Mouse (Mus musculus): Measurements from ENCODE around the gene Elmo2. TPM values are rescaled to one million over a fixed set of nuclear protein-coding genes. Genes with fewer than 3 reads are reported as not detected.

Elmo2 gene
- polyA plus RNA-seq, 1 experiment from 2014 or later = 98.6 TPM

Other genes starting within 250 kb of the Elmo2 start
- gene 1700025C18Rik, start 235.7 kb downstream of the Elmo2 start, polyA plus RNA-seq (2015; fragmentation: Nextera tagmentation; extraction: Ambion mirVana) = not detected in 2 replicates
- 1.0 and 1.1 TPM in 2 replicates for gene Cdh22, start 91.6 kb downstream of the Elmo2 start, polyA plus RNA-seq (2015; fragmentation: Nextera tagmentation; extraction: Ambion mirVana)
- 49.0 and 50.2 TPM in 2 replicates for gene Slc35c2, start 38.6 kb downstream of the Elmo2 start, polyA plus RNA-seq (2015; fragmentation: Nextera tagmentation; extraction: Ambion mirVana)
- gene Zfp663, start 42.2 kb upstream of the Elmo2 start, polyA plus RNA-seq (2015; fragmentation: Nextera tagmentation; extraction: Ambion mirVana) = 1.1 and 2.2 TPM in 2 replicates
- 9.5 and 9.7 TPM in 2 replicates for gene Zfp334, start 61.8 kb upstream of the Elmo2 start, polyA plus RNA-seq (2015; fragmentation: Nextera tagmentation; extraction: Ambion mirVana)
- gene Ocstamp, start 73.9 kb upstream of the Elmo2 start, polyA plus RNA-seq (2015; fragmentation: Nextera tagmentation; extraction: Ambion mirVana) = 0.21 TPM in 1 of 2 replicates, not detected in the other
- 0.40 and 0.42 TPM in 2 replicates for gene Slc13a3, start 146.8 kb upstream of the Elmo2 start, polyA plus RNA-seq (2015; fragmentation: Nextera tagmentation; extraction: Ambion mirVana)
- gene Trp53rka, start 166.8 kb upstream of the Elmo2 start, polyA plus RNA-seq (2015; fragmentation: Nextera tagmentation; extraction: Ambion mirVana) = 49.6 and 51.7 TPM in 2 replicates
- 12.9 and 14.7 TPM in 2 replicates for gene Slc2a10, start 177.3 kb upstream of the Elmo2 start, polyA plus RNA-seq (2015; fragmentation: Nextera tagmentation; extraction: Ambion mirVana)

Measured in embryonic facial prominence, embryonic 13.5 days (tissue).